Mouse (Mus musculus) MEL-GATA-1-ER (cell line): ENCODE measurements around the gene 1700025C18Rik.

Experiments
- DNase-seq: peaks from one replicate; pipeline ENCODE4 v3.0.0-alpha.2; 2012; ENCODE audit warnings: low read depth; ENCODE audit errors: extremely low read depth

1700025C18Rik gene

DNA sequence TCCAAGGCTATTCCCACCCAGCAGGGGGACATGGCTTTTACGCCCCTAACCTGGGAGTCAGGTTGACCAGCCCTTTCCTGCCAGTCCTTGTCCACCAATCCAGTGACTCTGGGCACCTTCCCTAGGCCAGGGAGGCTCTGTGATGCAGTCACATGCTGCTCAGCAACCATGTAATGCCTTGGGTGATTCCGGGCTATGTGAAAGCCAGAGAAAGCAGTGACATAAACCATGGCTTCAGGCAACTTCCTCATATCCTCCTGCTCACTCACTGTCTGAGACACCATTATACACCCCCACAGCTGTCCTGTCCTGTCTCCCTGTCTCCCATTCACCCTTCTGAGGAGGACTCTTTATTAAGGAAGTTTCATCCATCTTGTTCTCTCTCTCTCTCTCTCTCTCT is at the start of gene 1700025C18Rik:
1700025C18Rik (minus strand) TSS at position 101 of the 400 bp plus-strand sequence.
- no peak for DNase-seq

DNA sequence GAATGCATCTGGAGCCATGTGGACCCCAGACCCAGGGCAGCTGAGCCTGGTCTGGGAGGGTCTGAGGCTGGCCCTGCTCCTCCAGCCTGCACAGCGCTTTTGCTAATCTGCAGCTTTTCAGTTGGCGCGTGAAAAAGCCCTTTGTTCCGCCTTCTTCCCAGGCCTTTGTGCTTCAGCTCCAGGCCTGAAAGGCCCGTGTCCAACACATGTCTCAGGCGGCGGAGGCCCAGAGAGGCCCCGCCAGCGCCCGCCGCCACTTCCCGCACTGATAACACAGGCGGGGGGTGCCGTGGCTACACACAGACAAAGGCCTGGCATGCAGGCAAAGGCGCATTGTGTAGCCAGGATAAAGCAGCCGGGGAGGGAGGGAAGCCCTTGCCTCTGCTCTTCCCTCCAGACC is 45.5 kb upstream of the 1700025C18Rik start:
- DNase-seq, result no peak

DNA sequence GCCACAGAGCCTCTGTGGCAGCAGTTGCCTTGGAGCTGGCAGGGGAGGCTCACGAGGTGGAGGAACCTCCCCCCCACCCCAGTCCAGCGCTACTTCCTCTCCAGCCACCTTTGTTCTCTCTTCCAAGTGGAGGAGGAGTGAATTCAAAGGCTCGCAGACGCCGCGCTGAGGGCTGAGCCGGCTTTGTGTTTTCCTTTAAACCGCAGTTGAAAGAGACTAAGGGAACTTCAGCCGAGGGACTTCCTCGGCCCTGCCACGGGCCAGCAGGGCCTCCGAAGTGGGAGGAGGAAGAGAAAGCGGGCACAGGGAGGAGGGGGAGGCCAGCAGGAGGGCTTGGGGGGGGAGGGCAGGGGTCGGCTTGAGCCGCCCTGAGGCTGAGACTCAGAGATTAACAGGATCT is 43.0 kb upstream of the 1700025C18Rik start:
- DNase-seq, result no peak

GRCm38 (mm10) chr2:165131428-165131827 is 40.9 kb upstream of the 1700025C18Rik start:
- no peak for DNase-seq

DNA sequence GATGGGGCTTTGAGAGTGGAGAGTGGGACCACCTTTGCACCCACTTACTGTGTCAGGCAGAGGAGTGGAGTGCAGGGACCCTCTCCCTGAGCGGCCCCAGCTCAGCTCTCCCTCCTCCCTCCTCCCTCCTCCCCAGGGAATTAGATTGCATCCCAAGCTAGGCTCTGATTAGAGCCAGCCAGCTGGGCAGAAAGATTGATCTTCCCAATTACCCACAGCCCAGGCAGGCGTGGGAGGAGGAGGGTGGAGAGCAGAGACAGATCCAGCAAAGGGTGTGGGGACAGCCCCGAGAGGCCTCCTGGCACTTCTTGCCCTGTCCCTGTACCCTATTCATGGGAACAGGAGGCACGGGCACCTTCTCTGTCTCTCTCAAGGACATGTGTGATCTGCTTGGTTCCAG is 38.6 kb upstream of the 1700025C18Rik start:
- no peak for DNase-seq

- no peak for DNase-seq
Measured at GRCm38 (mm10) chr2:165126896-165127562, 36.5 kb upstream of the 1700025C18Rik start.

DNA sequence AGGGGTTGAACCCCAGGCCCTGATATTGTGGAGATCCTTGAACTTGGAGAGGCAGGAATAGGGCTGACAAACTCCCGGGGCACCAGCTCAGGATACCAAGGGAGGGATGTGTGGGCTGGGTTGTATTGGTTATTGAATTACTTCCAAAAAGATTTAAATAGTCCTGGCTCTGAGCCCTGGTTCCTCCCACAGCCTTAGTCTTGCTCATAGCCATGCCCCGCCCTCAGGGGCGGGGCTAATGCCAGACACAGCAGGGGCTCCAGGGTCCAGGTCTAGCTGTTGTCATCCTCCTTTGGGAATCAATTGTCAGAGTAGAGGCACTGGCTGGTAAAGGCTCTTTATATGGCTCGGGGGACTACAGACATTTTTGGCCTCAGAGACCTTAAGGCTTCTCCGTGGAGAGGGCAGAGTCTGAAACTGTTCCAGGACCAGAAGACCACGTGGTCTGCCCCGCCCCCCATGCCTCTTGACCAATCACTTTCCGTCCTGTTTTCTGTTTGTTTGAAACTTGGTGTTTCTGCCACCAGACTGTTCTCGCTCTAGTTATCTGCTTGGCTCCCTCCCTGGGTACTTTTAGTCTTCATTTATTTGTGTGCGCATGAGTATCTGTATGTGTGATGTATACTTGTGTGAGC is 30.8 kb upstream of the 1700025C18Rik start:
- no peak for DNase-seq

GRCm38 (mm10) chr2:165120765-165121164 is 30.2 kb upstream of the 1700025C18Rik start:
- DNase-seq, result no peak

GRCm38 (mm10) chr2:165113733-165114132 is 23.2 kb upstream of the 1700025C18Rik start:
- peak; percentile 26 for DNase-seq

DNA sequence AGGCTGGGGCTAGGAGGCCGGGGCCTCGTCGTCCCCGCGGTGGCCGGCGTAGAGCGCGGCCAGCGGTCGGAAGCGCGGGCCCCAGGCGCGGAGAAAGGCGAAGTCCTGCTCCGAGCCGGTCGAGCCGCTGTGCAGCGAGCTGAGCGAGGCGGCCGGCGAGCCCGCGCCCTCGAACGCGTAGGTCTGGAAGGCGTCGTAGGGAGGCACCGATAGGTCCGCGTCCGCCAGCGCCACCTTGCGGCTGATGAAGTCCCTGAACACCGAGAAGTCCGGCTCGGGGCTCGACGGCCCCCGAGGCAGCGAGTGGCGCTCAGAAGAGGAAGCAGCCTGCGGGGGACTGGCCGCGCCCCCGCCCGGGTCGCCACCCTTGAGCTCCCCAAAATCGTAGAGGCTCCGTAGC is 21.6 kb upstream of the 1700025C18Rik start:
- no peak for DNase-seq

- DNase-seq, result no peak
Measured at GRCm38 (mm10) chr2:165106585-165106984, 16.0 kb upstream of the 1700025C18Rik start.

- no peak for DNase-seq
Measured at GRCm38 (mm10) chr2:165105513-165106079, 15.0 kb upstream of the 1700025C18Rik start.

- no peak for DNase-seq
Measured at GRCm38 (mm10) chr2:165102920-165103319, 12.4 kb upstream of the 1700025C18Rik start.

GRCm38 (mm10) chr2:165100749-165101148 is 10.2 kb upstream of the 1700025C18Rik start:
- DNase-seq, result no peak

GRCm38 (mm10) chr2:165098861-165099260 is 8.3 kb upstream of the 1700025C18Rik start:
- no peak for DNase-seq

GRCm38 (mm10) chr2:165096367-165096766 is 5.8 kb upstream of the 1700025C18Rik start:
- DNase-seq, result no peak

DNA sequence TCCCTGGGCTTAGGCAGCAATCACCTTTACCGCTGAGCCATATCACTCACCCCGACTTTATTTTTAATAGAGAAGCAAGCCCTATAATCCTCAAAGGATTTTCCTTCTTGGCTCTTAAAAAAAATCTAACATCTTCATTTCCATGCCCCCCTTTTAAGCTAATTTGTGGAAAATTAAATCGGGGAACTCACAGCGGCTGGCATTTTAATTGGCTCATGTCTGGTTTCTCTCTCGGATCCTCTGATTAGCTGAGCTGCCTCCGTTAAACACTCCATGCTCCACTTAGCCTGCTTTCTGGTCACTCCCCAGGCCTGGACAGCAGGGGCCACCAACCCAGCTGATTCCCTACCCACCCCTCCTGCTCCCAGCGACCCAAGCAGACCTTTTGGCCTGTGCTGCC is 1.8 kb upstream of the 1700025C18Rik start:
- DNase-seq, result no peak

DNA sequence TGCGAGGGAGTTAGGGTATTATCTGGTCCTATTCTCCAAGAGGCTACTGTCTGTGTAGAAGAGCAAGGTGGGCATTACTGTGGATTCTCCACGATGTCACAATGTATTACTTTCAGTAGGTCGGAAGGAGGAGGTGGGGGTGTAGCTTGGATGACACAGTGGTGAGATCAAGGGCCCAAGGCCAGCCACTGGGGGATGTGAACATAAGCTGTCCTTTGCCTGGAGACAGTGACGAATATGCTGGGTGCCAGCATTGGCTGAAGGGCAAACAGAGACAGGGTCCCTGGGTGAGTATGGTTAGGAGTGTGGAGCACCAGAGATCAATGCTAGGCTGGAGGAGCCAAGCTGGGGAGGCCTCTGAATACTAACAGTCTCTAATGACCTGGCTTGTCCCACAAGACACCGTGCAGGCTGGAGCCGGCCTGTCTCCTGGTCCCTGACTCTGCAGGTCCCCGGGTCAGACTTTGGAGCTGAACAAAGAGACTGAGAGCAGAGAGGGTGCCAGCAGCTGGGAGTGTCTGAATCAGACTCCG is 949 bp upstream of the 1700025C18Rik start:
- no peak for DNase-seq

DNA sequence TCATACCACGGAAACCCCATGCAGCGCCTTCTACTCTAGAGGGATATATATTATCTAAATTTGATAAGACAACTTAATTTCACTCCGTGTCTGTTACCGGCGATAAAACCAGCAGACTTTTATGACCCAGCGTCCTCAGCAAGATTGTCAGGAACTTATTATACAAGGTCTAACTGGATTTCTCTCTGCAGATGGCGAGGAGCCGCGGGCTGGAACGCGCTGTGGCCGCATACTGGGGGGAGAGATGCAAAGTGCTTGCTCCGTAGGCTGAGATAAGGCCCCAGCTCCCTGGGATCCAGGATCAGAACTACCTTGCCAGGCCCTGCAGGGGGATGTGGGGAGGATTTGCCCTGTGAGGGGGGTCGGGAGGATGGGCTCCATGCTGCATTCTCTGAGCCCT is 1.1 kb downstream of the 1700025C18Rik start:
- DNase-seq, result no peak

DNA sequence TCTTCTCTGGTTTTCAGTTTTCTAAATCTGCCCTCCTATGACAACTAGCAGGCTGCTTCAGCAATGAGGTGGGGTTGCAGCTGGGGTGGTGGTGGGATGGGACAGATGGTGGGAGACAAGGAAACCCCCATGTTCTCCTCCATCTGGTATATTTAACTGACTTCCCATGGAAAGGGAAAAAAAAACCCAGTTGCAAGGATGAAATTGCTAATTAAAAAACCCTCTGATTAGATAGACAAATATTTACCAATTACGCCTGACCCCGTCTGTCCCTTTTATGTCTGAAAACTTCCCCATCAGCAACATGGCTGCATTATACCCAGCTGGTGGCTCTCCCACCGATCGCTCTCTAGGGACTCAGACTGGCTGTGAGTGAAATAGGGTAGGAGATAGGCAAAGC is 3.9 kb downstream of the 1700025C18Rik start:
- no peak for DNase-seq

GRCm38 (mm10) chr2:165081257-165081656 is 9.3 kb downstream of the 1700025C18Rik start:
- DNase-seq, result no peak

GRCm38 (mm10) chr2:165080657-165081056 is 9.9 kb downstream of the 1700025C18Rik start:
- DNase-seq, result no peak
